Mouse (Mus musculus) cerebellum, adult 2 months (tissue): Measurements from ENCODE around the gene Phc2.

Source experiments
- CTCF ChIP-seq: fragments of 200-500 bp; IDR thresholded peaks from 2 replicates; pipeline ENCODE4 v1.5.1; 2011; ENCODE audit warnings: low read depth, mild to moderate bottlenecking, control low read depth, low read length, moderate library complexity, borderline replicate concordance; ENCODE audit not compliant: insufficient read depth
- POLR2A ChIP-seq: fragments of 200-500 bp; IDR thresholded peaks from 2 replicates; pipeline ENCODE4 v1.6.1; 2011; ENCODE audit warnings: low read length, control low read depth, borderline replicate concordance; ENCODE audit not compliant: insufficient read depth

DNA sequence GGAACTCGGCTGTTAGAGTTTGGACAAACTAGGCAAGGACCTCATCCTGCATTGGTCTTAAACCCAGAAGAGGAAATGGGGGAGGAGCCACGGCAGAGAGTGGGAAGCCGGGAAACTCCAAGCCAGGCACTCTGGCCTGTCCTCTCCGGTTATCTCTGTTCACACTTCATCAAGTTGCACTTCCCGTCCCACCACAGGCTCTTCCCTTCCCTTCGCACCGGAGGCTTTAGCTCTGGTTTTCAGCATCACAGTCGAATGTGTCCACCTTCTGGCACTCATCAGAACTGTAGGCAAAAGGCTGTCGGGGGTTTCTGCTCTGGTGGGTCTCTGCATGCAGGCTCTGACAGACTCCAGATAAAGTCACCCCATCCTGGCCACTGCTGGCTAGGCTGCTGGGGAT, 52.1 kb downstream of the Phc2 start:
- TF ChIP-seq CTCF: no peak
- TF ChIP-seq POLR2A: no peak
